Mouse (Mus musculus) right cerebral cortex, postnatal 25 days (tissue): ENCODE results near the gene Hyal2.

Source experiments
- DNase-seq: peaks from one replicate; pipeline ENCODE4 v3.0.0; 2022

Hyal2 gene

DNA sequence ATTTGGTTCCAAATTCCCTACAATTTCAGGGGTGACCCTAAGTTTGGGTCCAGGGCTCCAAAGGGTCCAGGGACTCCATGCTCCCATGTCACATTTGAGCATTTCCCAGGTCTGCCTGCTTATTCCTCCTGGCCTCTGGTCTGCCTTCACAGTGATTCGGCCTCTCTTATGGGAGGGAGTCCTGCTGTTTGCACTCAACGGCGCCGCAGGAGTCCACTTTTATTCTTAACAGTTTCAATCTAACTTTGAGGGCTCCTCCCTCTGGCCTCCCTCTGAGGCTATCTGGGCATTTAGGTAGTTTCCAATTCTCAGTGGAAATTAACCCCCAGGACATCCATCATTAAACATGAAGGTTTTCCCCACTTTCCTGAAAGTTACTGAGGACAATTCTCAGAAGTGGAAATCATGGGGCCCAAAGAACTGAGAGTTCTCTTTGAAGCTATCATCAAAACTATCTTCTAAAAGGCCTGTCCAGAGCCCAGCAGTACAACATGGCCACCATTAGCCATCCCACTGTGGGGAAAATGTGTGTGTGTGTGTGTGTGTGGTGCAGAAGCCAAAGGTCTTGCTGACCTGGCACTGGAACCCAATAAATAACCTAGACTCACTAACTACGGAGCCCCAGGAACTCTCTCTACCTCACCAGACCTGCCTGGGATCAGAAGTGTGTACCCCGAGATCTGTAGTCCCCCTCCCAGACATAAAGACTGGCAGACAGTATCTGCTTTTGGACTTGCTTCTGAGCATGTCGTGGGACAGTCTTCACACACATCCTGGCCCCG is 26.7 kb downstream of the Hyal2 start:
- DNase-seq: no peak

DNA sequence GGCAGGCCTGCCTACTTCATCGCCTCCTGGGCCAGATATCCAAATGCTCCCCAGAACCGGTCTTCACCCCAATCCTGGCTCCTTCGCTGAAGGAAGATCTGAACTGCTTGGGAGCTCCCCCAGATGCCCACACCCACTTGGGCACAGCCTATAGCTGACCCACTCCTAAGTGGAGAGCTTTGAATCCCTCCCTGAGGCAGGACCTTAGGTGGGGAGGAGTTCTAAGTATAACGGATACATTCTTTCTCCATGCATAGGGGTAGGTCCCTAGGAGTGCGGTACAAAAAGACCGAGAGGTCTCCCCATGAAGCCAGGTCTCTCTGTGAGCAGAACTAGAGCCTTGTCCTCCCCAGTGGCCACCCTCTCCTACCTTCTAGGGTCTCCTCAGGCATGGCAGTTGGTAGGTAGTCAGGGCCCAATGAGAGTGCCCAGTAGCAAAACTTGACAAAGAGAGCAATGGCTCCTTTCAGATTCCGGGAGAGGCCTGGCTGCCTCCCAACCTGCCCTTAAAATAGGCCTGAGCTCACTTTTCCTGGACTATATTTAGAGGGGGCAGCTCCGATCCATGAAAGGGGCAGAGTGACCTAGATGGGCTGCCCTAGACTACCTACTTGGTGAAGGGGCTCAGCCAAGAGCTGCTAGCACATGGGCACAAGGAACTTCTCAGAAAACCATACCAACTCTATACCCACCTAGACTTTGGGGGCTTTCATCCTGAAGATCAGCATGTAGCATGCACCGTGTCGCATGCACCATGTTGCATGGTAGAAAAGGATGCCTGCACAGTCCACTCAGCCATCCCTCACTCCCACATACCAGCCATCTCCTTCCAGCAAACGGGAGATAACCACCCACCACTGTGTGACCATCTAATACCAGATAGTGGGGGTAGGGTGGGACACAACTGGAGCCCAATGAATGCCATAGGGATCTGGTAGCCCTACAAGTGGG is 29.1 kb downstream of the Hyal2 start:
- DNase-seq: no peak

DNA sequence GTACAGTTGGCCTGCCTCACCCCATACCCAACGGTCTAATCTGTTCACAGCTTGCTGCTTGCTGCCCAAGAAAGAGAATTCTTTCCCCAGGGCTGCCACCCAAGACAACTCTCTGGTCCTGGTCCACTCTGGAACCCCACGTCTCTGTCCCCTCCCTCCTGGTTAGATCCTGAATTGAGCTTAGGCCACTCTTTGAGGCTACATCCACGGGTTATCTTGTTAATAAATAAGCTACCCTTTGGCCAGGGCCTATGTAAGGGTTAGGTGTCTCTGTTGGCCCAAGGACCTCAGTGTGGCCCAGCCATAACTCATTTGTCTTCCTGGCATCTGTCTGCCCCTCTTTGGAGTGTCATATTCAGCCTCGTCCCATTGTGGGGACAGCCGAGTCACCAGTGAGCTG is 30.6 kb downstream of the Hyal2 start:
- no peak for DNase-seq

DNA sequence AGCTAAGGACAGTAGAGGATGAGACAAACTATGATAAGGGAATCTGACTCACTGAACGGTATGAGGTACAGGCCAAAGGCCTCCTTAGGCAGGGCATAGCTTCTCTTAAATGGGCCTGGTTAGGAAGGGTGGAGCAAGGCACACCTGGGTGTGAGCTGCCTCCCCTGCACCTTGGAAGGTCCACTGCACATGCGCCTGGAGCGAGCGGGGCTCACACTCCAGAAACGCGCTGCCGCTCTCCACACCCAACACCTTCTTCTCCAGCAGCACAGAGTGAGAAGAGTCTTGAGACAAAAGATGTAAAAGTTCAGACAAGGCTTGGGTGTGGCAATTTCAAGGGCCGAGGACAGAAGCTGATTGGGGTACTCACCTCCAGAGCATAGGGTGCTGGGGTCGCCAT is 31.7 kb downstream of the Hyal2 start:
- no peak for DNase-seq

DNA sequence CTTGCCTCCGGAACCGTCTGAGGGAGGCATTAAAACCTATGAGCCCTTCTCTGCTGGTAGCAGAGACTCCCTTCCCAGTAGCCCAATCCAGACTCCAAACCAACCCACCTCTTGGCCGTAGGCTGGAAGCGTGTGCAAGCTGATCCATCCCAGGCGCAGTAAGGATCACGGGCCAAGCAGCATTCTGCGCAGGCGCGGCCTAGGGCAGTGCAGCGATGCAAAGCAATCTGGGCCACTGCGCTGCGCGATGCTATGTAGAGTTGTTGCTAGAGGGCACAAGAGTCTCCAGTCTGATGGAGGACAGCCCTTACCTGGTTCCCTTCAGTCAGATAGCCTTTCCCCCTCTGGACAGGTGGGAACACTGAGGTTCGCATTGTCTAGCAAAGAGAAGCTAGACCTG is 32.1 kb downstream of the Hyal2 start:
- DNase-seq: no peak

DNA sequence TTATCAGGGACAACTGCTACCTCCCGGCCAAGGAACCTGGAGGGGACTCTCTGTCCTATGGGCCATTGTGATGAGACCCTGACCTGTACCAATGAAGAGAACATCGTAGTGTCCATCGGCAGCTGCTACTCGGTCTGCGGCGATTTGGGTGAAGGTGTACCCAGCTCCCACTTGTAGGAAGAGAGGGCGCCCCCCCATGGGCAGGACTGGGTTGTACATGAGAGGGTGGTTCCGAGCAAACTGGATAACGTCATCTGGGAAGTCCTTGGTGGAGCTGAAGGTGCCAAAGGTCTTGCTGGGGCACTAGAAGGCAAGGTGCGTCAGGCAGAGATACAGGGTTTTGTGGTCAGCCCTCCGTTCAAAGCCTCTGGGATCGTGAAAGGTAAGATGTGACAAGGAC is 33.0 kb downstream of the Hyal2 start:
- DNase-seq: no peak

DNA sequence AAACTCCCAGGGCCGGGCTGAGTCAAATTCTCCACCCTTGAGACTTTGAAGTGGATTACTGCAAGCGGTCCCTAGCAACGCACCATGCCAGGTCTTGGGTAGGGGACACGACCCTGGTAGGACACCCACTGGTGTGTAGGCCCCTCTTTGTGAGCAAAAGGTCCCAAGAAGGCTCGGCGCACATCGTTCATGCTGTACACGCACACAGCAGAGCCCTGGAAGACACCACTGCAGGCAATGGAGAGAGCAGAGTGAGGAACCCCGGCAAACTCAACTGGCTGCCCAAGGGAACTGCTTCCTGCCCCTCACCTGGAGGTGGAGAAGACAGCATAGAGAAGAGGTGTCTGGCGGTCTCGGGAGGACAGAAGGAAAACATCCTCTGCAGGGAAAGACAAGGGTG is 33.5 kb downstream of the Hyal2 start:
- DNase-seq: no peak

DNA sequence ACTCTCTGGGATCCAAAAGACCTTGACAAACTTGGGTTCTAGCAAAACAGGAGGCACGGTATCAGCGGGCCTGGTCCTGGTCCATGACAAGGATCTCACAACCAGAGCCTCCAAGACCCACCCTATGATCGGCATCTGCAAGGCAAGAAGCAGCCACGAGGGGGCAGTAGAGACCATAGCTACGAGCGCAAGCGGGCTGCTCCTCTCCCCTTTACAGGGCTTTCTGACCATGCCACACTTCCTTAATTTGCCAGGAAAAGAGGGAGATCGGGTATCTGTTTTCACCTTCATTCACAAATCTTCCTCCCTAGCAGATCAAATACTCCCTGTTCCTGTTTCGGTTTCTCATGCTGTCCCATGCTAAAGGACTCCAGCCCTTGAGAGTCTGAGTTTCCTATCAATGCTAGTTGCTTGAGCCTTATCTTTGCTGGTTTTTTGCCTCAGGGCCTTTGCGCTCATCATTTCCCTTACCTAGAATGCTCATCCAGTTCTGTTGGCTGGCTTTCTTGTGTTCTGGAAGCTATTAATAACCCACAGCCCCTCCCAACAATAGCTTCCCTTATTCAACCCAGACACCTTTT is 34.4 kb downstream of the Hyal2 start:
- peak; percentile 86 for DNase-seq

DNA sequence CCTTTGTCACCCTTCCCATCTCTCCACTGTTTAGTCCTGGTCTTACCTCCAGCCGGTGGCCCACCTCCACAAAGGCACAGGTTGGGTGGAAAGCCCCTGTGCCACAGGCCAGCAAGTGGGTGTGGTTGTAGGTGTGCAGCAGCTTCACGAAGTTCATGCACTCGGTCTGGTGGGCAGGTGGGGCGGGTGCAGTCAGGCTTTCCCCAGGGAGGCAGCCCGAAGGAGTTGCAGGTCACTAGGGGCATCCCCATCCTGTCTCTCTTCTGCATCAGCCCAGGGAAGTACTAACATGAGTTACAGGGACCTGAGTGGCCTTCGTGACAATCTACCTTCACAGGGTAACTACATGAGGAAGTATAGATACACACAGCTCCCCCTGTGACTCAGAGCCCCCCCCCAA is 35.5 kb downstream of the Hyal2 start:
- DNase-seq: no peak

DNA sequence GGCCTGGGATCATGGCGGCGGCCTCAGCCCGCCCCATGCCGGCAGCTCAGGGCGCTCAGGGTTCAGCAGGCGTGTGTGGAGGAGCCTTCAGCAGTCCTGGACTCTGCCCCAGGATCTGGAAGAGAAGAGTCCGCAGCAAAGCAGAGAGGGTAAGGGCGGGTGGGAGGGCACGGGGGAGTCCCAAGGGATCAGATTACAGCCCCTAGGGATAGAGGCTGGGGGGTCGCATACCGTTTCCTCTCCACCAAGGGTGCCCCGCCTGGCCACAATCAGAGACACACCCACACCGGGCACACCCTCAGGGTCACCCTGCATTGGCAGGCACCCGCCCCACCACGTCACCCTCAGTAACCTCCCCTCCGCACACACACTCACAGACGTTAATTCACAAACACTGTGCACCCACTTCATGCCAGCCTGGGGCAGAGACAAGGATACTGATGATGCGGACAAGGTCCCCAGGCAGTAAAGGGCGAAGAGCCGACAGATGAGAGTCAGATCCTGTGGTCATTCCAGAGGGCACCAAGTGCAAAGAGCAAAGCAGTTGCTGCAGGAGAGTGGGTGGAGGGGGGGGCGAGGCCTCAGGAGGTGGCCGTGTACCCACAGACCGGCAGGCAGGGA is 37.4 kb downstream of the Hyal2 start:
- no peak for DNase-seq

DNA sequence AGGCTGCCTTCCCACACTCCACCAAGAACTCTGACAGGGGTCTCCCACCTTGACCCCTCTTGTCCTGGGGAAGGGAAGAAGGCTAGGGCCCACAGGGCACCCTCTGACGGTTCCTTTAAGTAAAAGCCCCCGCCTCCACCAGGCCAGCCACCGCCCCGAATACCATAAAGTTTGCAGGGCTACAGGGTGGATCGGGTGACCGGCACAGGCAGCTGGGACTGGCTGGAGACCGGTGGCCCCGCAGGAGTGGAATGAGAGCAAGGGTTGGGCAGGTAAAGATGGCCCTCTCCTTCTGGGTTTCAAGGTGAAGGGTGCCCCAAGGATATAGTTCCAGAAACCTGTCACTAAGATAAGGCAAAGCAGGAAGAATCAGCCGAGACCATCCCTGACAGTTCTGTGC is 38.8 kb downstream of the Hyal2 start:
- DNase-seq: no peak

DNA sequence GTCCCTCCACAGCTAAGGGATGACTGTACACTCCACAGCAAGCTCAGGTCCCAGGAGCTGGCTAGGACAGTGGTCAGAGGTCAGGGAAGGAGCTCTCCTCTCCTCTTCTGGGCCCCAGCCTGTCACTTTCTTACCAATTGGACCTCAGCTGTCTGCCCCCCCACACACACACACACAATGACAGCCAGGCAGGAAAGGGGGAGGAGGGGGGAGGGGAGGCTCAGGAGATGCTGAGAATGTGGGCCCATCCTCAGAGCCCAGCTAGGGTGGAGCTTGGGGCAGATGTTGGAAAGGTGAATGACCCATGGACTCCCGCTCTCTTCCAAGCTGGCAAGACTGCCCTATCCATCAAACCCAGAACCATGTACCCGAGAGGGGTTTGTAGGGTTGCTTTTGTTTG is 39.3 kb downstream of the Hyal2 start:
- DNase-seq: no peak

DNA sequence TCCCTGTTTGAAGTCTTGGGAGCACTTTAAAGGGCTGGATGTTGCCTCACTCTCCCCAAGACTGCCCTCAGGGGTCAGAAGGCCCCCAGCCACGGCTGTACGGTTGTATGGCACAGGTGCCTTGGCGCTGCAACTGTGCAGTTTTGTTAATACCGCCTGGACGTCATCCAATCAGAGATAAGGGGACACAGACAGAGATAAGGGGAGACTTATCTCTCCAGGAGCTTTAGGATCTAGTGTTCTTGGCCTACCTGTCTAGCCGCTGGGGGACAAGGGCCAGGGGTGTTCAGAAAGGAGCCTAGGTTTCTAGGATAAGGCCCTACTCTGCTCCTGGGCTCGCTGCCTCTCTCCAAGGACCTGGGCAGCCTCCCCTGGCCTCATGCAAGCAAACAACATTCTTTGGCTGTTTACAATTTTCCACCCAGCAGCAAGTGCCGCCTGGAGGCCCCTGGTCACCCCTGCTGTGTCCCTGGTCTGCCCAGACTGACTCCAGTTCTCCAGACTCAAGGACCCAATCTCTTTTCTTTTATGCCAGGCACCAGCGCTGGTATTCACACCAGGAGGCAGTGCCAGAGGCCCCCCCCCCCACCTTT is 40.0 kb downstream of the Hyal2 start:
- no peak for DNase-seq

DNA sequence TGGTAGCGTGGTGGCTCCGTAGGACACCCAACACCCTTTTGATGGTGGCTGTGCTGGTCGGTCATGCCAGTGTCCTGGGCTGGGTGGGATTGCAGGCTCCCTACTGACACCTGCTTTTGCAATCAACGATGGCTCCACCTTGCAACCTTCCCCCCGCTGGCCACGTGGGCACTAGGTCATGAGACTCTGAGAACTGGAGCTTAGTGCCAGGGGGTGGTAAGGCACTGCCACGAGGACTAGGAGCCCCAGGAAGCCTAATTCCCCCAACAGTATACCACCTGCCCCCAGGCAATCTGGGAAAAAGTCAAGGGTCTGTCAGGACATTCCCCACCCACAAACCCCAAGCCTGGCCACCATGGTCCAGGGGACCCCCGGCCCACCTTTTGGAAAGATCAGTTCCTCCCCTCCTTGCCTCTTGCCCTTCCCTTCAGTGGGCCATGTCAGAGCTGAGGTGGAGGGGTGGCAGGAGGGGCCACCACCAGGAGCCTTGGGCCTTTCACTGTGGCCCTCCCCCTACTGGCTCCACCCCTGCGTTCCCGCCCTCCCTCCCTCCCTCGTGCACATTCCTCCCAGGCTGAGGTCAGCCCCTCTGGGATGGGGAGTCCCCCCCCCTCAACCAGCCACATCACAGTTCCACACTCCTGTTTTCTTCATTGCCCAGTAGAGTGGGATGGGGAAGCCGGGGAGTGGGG is 41.1 kb downstream of the Hyal2 start, which contains the start of gene Sema3b:
Gene Sema3b (minus strand): TSS at position 489 of the 692 bp plus-strand sequence.
- DNase-seq: no peak

DNA sequence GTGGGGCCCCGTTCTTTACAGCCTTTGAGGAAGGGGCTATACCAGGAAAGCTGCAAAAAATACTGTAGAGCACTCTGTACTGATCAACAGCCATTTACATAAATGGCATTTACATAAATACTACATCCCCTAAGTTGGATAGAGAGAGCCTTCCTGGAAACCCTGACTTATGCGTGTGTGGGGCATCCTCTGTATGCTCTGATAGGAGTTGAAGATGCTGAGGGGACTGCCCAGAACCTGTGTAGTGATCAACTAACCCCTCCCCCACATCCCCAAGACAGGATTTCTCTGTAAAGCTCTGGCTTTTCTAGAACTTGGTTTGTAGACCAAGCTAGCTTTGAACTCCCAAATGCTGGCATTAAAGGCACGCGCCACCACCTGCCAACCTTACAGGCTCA is 41.7 kb downstream of the Hyal2 start:
- DNase-seq: no peak

DNA sequence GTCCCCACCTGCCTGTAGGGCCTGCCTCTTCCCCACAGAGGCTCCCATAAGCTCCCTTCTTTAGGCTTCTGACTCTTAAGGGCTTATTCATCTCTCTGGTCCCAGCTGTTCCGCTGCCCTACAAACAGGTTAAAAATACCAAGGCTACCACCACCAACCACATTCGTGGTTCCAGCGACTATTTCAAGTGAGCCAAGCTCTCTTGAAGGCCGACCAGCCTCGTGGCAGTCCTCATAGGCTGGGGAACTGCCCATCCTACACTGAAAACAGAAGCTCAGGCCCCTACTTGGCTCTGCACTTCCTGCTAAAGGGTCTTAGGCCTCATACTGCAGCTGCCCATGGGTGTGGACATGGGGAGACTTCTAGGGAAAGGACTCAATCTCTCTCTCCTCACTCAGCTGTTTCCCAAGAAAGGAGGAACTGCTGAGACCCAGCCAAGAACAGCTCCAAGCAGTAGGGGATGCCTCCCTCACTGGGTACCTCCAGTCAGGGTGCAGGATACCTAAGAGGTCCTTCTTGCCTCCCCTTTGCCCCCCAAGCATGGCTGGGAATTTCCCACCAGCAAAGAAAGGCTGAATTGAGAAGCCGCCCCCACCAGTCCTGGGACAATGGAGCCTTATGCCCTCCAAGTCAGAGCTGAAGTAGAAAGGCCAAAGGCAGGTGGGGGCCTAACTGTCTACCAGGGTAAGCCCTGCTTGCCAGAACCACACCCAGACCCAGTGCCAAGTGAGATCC is 43.9 kb downstream of the Hyal2 start:
- DNase-seq: no peak

DNA sequence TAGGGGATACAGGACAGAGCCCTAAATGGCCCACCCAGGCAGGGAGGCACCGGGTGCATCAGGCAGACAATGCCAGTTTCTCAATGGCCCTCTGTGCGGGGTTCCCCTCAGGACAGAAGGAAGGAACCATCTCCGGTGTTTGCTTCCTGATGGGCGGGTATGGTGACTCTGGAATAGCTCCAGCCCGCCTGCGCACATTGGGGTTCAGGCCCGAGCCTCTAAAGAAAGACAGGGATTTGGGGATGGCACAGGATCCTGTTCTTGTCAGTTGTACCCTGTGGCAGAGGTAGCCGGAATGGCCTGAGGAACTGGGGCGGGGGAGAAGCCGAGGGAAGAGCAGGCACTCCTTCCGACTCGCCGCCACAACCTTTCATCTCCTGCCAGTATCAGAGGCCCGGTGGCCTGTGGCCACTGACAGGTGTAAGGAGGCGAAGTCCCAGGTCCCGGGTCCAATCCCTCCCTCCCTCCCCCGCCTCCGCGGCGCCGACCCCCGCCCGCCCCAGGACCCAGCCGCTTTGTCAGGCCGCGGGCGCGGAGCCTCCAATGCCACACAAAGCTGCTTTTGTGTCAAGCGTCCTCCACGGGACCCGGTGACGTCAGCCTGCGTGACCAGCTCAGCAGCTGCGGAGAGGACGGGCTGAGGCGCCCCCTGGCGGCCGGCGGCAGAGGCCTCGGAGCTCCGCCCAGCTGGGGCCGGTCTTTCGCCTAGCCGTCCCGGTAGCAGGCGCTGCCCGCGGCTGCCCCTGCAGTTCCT is 44.6 kb downstream of the Hyal2 start:
- DNase-seq: peak; percentile 99

DNA sequence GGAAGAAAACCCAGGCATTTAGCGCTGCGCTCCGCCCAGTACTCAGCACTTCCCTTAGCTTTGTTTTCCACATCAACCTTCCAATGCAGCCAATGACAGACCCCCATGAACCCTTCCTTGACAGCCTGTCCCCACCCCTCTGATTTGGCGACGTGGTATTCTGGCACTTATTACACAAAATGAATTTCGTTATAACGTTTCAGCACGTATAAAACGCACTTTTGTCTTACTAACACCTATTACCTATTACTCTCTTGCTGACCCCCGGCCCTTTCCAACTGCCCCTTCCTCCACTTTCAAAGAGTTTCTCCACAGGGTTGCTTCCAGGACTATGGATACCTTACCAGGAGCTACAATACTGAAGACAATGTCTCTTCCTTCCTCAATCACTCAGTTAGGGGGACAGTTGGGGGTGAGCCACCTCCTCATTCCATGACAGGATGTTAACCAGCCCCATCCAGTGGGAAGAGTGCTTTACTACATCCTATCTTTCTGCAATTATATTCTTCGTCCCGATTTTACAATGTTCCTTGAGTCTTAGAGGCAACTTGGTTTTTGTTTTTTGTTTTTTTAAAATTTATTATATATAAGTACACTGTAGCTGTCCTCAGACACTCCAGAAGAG is 45.3 kb downstream of the Hyal2 start:
- no peak for DNase-seq

DNA sequence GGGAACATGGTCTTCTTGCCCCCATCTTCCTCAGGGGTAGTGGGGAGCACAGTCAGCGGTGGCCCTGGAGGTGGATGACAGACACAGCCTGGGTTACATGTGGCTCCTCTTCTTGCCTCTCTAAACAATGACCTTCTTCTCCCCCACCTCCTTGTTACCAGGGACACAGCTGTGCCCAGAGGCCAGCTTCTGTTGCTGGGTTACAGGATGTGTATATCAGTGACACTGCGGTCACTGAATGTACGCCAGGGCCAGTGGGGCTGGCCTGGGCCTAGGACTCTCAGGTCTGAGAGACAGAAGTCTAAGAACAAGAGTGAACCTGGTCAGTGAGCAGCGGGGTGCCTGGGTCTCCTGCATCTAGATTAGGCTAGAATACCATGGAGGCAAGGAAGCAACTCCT is 47.3 kb downstream of the Hyal2 start:
- DNase-seq: no peak

DNA sequence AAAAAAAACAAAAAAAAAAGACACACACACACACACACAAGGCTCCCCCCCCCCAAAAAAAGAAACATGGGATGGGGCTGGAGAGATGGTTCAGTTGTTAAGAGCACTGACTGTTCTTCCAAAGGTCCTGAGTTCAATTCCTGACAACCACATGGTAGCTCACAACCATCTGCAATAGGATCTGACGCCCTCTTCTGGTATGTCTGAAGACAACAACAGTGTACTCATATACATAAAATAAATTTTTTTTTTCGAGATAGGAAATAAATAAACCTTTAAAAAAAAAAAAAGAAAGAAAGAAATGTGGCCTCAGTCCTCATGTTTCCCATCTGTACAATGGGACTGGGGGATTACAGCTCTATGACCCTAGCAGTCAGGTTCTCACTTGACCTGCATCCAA is 49.7 kb downstream of the Hyal2 start:
- DNase-seq: no peak
